Mouse (Mus musculus) hindbrain, embryonic 16.5 days (tissue): ENCODE measurements around the gene Ip6k3. TPM values are rescaled to one million over a fixed set of nuclear protein-coding genes. Genes with fewer than 3 reads are reported as not detected.
A peak's percentile ranks its signal among the peaks of the same experiment; 100 is the strongest.

ENCODE experiments used
- ATAC-seq: fragments of 200-750 bp; cut with Nextera tagmentation; 2 replicates; pipeline ENCODE4 v1.8.0; 2017; ENCODE audit warnings: moderate TSS enrichment, moderate library complexity
- H3K27ac ChIP-seq: fragments of 300-500 bp; sonication (generic); 2 replicates; pipeline ENCODE4 v1.5.1; 2014; ENCODE audit warnings: low read depth, mild to moderate bottlenecking, control low read depth, low read length, moderate library complexity
- H3K27me3 ChIP-seq: fragments of 300-500 bp; sonication (generic); replicated peaks from 2 replicates; pipeline ENCODE4 v1.6.1; 2014; ENCODE audit warnings: low read length; ENCODE audit not compliant: control insufficient read depth, insufficient read depth
- H3K36me3 ChIP-seq: fragments of 300-500 bp; sonication (generic); 2 replicates; pipeline ENCODE4 v1.6.1; 2014; ENCODE audit warnings: mild to moderate bottlenecking, low read length, moderate library complexity, mixed read lengths; ENCODE audit not compliant: control insufficient read depth, insufficient read depth
- H3K4me1 ChIP-seq: fragments of 300-500 bp; sonication (generic); 2 replicates; pipeline ENCODE4 v1.6.1; 2014; ENCODE audit warnings: low read depth, low read length; ENCODE audit not compliant: control insufficient read depth, insufficient read depth
- H3K4me2 ChIP-seq: fragments of 300-500 bp; sonication (generic); 2 replicates; pipeline ENCODE4 v1.6.1; 2014; ENCODE audit warnings: mild to moderate bottlenecking, low read length, control low read depth, moderate library complexity
- H3K4me3 ChIP-seq: fragments of 300-500 bp; sonication (generic); 2 replicates; pipeline ENCODE4 v1.5.1; 2014; ENCODE audit warnings: mild to moderate bottlenecking, low read length, control low read depth, moderate library complexity
- H3K9ac ChIP-seq: fragments of 300-500 bp; sonication (generic); 2 replicates; pipeline ENCODE4 v1.6.1; 2014; ENCODE audit warnings: low read depth, mild to moderate bottlenecking, control low read depth, low read length, moderate library complexity
- H3K9me3 ChIP-seq: fragments of 300-500 bp; sonication (generic); 2 replicates; pipeline ENCODE4 v1.6.1; 2014; ENCODE audit warnings: mild to moderate bottlenecking, low read length, moderate library complexity; ENCODE audit not compliant: control insufficient read depth
- WGBS: fragments of 180-500 bp; shearing (Covaris S2); extraction: QIAGEN DNeasy Blood & Tissue Kit; methylation state at CpG from one replicate; pipeline ENCODE4 v1.1.7; 2014; 5-methylcytosine and 5-hydroxymethylcytosine counted together
- polyA plus RNA-seq: library from polyadenylated mRNA; unstranded; fragments of >200 nt; fragmentation: Nextera tagmentation; extraction: Ambion mirVana; gene quantifications from 2 replicates; pipeline ENCODE4 v1.2.1, GENCODE M21; 2015

Ip6k3 gene
- polyA plus RNA-seq, 1 experiment from 2014 or later: 0.31 TPM

GRCm38 (mm10) chr17:27133551-27134141 is 33.9 kb downstream of the Ip6k3 start, which contains the start of gene Uqcc2:
Uqcc2 (minus strand) TSS chr17:27133916.
- Histone ChIP-seq H3K27ac (peak within 1 kb of the TSS; percentile 92), H3K4me1 (peaks cover 32% of the 10 kb centered on the region), H3K9me3 (no peaks in the 10 kb centered on the region), H3K27me3 (no peaks in the 10 kb centered on the region), H3K4me2 (peak within 1 kb of the TSS; percentile 54), H3K9ac (peak within 1 kb of the TSS; percentile 86), H3K36me3 (no peaks in the 10 kb centered on the region), H3K4me3 (peak within 1 kb of the TSS; percentile 76)
- WGBS: under 1% methylated on average over 42 of the region's 46 CpGs
- peak; percentile 92 for ATAC-seq

GRCm38 (mm10) chr17:27132238-27132637 is 35.4 kb downstream of the Ip6k3 start:
- Histone ChIP-seq H3K9ac (no peak overlapping the region), H3K4me2 (no peak overlapping the region), H3K4me1 (peaks cover 32% of the 10 kb centered on the region), H3K4me3 (no peak overlapping the region), H3K36me3 (no peaks in the 10 kb centered on the region), H3K27ac (no peak overlapping the region), H3K27me3 (no peaks in the 10 kb centered on the region), H3K9me3 (no peaks in the 10 kb centered on the region)
- ATAC-seq: no peak
- WGBS: 90% methylated on average over 10 of the region's 10 CpGs

- H3K4me1 ChIP-seq: peaks cover 35% of the 10 kb centered on the region
- WGBS: 78% methylated on average over 10 of the region's 10 CpGs
- no peak overlapping the region for H3K9ac ChIP-seq
- no peaks in the 10 kb centered on the region for H3K27me3 ChIP-seq
- H3K9me3 ChIP-seq: no peaks in the 10 kb centered on the region
- H3K4me2 ChIP-seq: no peak overlapping the region
- ATAC-seq: no peak
- H3K4me3 ChIP-seq: no peak overlapping the region
- H3K27ac ChIP-seq: no peak overlapping the region
- no peaks in the 10 kb centered on the region for H3K36me3 ChIP-seq
Observed at GRCm38 (mm10) chr17:27131240-27131665, 36.3 kb downstream of the Ip6k3 start.

- Histone ChIP-seq H3K4me2 (no peak overlapping the region), H3K9me3 (no peaks in the 10 kb centered on the region), H3K36me3 (no peaks in the 10 kb centered on the region), H3K9ac (0 out of 2 replicates have a peak overlapping the region, but pooled peaks have one; percentile 29), H3K4me1 (peaks cover 37% of the 10 kb centered on the region), H3K27ac (0 out of 2 replicates have a peak overlapping the region, but pooled peaks have one; percentile 21), H3K27me3 (no peaks in the 10 kb centered on the region), H3K4me3 (no peak overlapping the region)
- 44% methylated on average over 9 of the region's 9 CpGs for WGBS
- no peak for ATAC-seq
Observed at GRCm38 (mm10) chr17:27130246-27130645, 37.3 kb downstream of the Ip6k3 start.

GRCm38 (mm10) chr17:27129819-27130218 is 37.8 kb downstream of the Ip6k3 start:
- Histone ChIP-seq H3K9me3 (no peaks in the 10 kb centered on the region), H3K4me1 (peaks cover 37% of the 10 kb centered on the region)

GRCm38 (mm10) chr17:27129291-27129690 is 38.3 kb downstream of the Ip6k3 start:
- no peak overlapping the region for H3K4me2 ChIP-seq
- no peak overlapping the region for H3K4me3 ChIP-seq
- H3K27me3 ChIP-seq: no peaks in the 10 kb centered on the region
- H3K9ac ChIP-seq: no peak overlapping the region
- H3K4me1 ChIP-seq: peaks cover 37% of the 10 kb centered on the region
- ATAC-seq: no peak
- no peaks in the 10 kb centered on the region for H3K9me3 ChIP-seq
- H3K27ac ChIP-seq: no peak overlapping the region
- H3K36me3 ChIP-seq: no peaks in the 10 kb centered on the region
- WGBS: 64% methylated on average over 13 of the region's 13 CpGs

More at GRCm38 (mm10) chr17:27129819-27130218, 37.8 kb downstream of the Ip6k3 start:
- 0 out of 2 replicates have a peak overlapping the region, but pooled peaks have one; percentile 21 for H3K27ac ChIP-seq
- WGBS: 78% methylated on average over 7 of the region's 7 CpGs
- no peaks in the 10 kb centered on the region for H3K27me3 ChIP-seq
- H3K9ac ChIP-seq: no peak overlapping the region
- H3K4me2 ChIP-seq: no peak overlapping the region
- H3K4me3 ChIP-seq: no peak overlapping the region
- H3K36me3 ChIP-seq: no peaks in the 10 kb centered on the region
- ATAC-seq: no peak

GRCm38 (mm10) chr17:27128189-27128588 is 39.4 kb downstream of the Ip6k3 start:
- Histone ChIP-seq H3K4me1 (peaks cover 34% of the 10 kb centered on the region), H3K36me3 (no peaks in the 10 kb centered on the region; the same call in 1 of the 2 replicates), H3K9ac (no peak overlapping the region), H3K4me3 (no peak overlapping the region), H3K27me3 (no peaks in the 10 kb centered on the region), H3K27ac (no peak overlapping the region), H3K9me3 (no peaks in the 10 kb centered on the region), H3K4me2 (no peak overlapping the region)
- ATAC-seq: no peak
- 93% methylated on average over 5 of the region's 5 CpGs for WGBS

GRCm38 (mm10) chr17:27126974-27127373 is 40.6 kb downstream of the Ip6k3 start:
- Histone ChIP-seq H3K27ac (no peak overlapping the region), H3K9ac (peak overlapping the region; percentile 21; the same call in 1 of the 2 replicates), H3K4me3 (no peak overlapping the region), H3K36me3 (peaks cover 2% of the 10 kb centered on the region; the same call in 1 of the 2 replicates), H3K4me1 (peaks cover 25% of the 10 kb centered on the region), H3K4me2 (no peak overlapping the region), H3K27me3 (no peaks in the 10 kb centered on the region), H3K9me3 (no peaks in the 10 kb centered on the region)
- WGBS: 85% methylated on average over 10 of the region's 10 CpGs
- ATAC-seq: no peak

- peaks cover 27% of the 10 kb centered on the region for H3K4me1 ChIP-seq
- H3K27me3 ChIP-seq: no peaks in the 10 kb centered on the region
- H3K4me2 ChIP-seq: no peak overlapping the region
- WGBS: 82% methylated on average over 11 of the region's 11 CpGs
- H3K36me3 ChIP-seq: peaks cover 2% of the 10 kb centered on the region; the same call in 1 of the 2 replicates
- no peak overlapping the region for H3K9ac ChIP-seq
- no peak overlapping the region for H3K27ac ChIP-seq
- no peaks in the 10 kb centered on the region for H3K9me3 ChIP-seq
- no peak for ATAC-seq
- no peak overlapping the region for H3K4me3 ChIP-seq
Observed at GRCm38 (mm10) chr17:27125669-27126202, 41.9 kb downstream of the Ip6k3 start.
